Mouse (Mus musculus): ENCODE data around the gene Gm10842. TPM values are rescaled to one million over a fixed set of nuclear protein-coding genes. Genes with fewer than 3 reads are reported as not detected.

The Gm10842 gene
- total and polyA plus RNA-seq, 3 experiments, result not detected

DNA sequence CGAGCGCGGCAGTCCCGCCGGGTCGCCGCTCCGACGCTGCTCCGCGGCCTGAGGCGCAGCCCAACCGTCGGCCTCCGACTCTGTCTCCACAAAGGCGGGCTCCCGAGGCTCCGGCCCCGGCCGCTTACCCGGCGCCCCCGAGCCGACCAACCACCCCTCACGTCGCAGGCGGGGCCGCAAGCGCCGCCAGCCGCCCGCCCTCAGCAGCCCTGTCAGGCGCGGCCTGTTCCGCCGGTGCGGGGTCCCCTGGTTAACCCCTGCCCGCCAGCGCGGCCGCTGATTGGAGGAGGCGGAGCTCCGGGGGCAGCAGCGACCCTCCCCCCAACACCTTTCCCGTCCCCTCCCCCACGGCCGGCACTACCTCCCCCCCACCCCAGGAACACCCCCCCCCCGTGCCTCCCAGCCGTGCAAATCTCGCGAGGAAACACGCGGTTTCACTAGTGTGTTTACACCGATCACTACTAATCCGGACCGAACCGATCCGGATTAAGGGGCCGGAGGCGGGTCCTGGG, 34.5 kb downstream of the Gm10842 start (continued):
- TF ChIP-seq MAZ (IDR thresholded peaks at IDR 0.05; ENCODE audit: low read depth, low read length) (peak; percentile 82), RAD21 (IDR thresholded peaks at IDR 0.05; ENCODE audit: low read depth, low read length) (no peak), MXI1 (IDR thresholded peaks at IDR 0.05; ENCODE audit: low read depth, low read length) (peak; percentile 62), JUN (IDR thresholded peaks at IDR 0.05; ENCODE audit: insufficient read depth, low read depth, low read length) (no peak), IRF4 (IDR thresholded peaks at IDR 0.05; ENCODE audit: low read depth, low read length) (peak; percentile 27; the same call in 1 of the 2 replicates), MAFK (IDR thresholded peaks at IDR 0.05; ENCODE audit: insufficient replicate concordance, low read length) (no peak), CHD2 (IDR thresholded peaks at IDR 0.05; ENCODE audit: low read length) (peak; percentile 96), MEF2A (IDR thresholded peaks at IDR 0.05; ENCODE audit: borderline replicate concordance, low read depth, low read length) (no peak; the same call in none of the 2 replicates), USF2 (conservative IDR thresholded peaks at IDR 0.05; ENCODE audit: low read depth, low read length) (no peak)

DNA sequence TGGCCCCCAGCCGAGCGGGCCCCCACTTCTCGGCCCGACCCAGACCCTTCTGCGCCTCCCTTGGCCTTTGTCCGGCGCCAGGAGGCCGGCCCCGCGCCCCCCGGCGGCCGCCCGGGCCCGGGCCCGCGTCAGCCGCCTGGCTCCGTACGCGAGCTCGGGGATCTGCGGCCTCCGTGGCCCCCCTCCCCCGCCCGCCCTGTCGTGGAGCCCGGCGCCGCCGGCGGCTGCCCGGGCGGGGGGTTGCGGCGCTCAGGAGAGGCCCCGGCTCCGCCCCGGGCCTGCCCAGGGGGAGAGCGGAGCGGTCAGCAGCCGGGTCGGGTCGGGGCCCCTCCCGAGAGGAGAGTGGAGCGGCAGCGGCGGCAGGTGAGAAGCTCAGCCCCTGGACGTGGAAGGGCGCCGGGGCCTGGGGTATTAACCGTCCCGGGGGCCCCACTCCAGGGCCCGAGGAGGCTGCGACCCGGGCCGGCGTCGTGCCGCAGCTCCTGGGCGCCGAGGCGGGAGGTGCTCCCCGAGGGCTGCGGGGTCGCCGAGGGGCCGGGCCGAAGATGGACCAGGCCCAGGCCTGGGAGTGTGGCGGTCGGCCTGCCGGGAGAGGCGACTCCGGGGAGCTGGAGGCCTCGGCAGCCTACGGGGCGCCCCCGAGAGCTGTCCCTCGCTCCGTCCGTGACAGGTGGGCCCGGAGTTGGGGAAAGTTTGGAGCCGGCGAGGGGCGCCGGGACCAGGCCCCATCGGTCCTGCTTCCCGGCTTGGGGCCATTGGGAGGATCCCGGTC, 35.2 kb downstream of the Gm10842 start:
- Histone ChIP-seq H3K4me3 (replicated peaks in 1 of 3; ENCODE audit: low read depth in 2 of 3, low read length in 2 of 3, poor library complexity in 1 of 3) (peak overlapping the region; percentile 94 to 99 (median 97)), H3K36me3 (replicated peaks in 1 of 2; ENCODE audit: control insufficient read depth in 1 of 2, insufficient read depth in 1 of 2, low read length in 1 of 2) (peaks cover 16 to 36% of the 10 kb centered on the region in 2 experiments), H3K27me3 (replicated peaks) (no peaks in the 10 kb centered on the region), H3K9ac (ENCODE audit: insufficient read depth, low read depth) (peak overlapping the region; percentile 100), H3K9me3 (replicated peaks; ENCODE audit: low read length) (no peaks in the 10 kb centered on the region), H3K4me2 (ENCODE audit: insufficient read depth, low read depth, poor library complexity, severe bottlenecking) (peak overlapping the region; percentile 93), H3K4me1 (ENCODE audit: control insufficient read depth in 1 of 2, insufficient read depth in 2 of 2) (peaks cover 0 to 46% of the 10 kb centered on the region in 2 experiments; a peak in 3 of 4 replicates), H3K79me2 (replicated peaks; ENCODE audit: control insufficient read depth, extremely low read depth, insufficient read depth, poor library complexity, severe bottlenecking) (peaks cover 56% of the 10 kb centered on the region), H3K27ac (ENCODE audit: insufficient read depth, low read depth) (peak overlapping the region; percentile 57)
- TF ChIP-seq CHD1 (IDR thresholded peaks at IDR 0.05; ENCODE audit: low read depth, low read length) (0 out of 2 replicates have a peak, but pooled peaks have one; percentile 8), JUND (conservative IDR thresholded peaks at IDR 0.05; ENCODE audit: low read depth, low read length) (no peak), TCF12 (IDR thresholded peaks at IDR 0.05; ENCODE audit: low read depth, low read length) (peak; percentile 46; the same call in 1 of the 2 replicates), UBTF (IDR thresholded peaks at IDR 0.05; ENCODE audit: low read depth, low read length) (peak; percentile 99)
- in situ Hi-C loops (cut with MboI; ENCODE audit: low pct_ligation_motif_present, low pct_unique_long_range_greater_than_20kb, low sequenced_read_pairs) (no loop called here), dilution Hi-C loops (cut with MboI; ENCODE audit: extremely low pct_ligation_motif_present, extremely low pct_unique_long_range_greater_than_20kb, low sequenced_read_pairs) (no loop called here)
- no peak for DNase-seq (ENCODE audit: extremely low read depth)

DNA sequence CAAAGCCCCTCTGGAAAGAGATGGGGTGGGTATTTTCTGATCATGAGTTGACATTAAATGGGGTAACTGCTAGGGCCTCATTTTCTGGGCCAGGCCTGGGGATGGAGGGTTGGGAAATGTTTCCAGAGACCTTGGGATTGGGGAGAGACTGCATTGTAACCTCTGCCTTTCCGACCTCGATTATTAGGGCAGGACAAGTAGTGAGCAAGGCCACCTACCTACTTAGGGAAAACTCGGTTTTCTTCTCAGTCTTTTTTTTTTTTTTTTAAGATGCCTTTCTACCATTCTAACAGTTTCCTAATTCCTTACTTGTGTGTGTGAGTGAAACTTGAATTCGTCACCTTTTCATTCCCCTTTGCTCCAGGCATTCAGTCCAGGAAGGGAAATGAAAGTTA, 35.8 kb downstream of the Gm10842 start:
- peaks cover 16 to 39% of the 10 kb centered on the region in 2 experiments for H3K36me3 ChIP-seq (replicated peaks in 1 of 2; ENCODE audit: control insufficient read depth in 1 of 2, insufficient read depth in 1 of 2, low read length in 1 of 2)
- peak overlapping the region; percentile 57; the same call in 1 of the 2 replicates for H3K27ac ChIP-seq (ENCODE audit: insufficient read depth, low read depth)
- peak overlapping the region; percentile 100 for H3K9ac ChIP-seq (ENCODE audit: insufficient read depth, low read depth)
- peaks cover 61% of the 10 kb centered on the region for H3K79me2 ChIP-seq (replicated peaks; ENCODE audit: control insufficient read depth, extremely low read depth, insufficient read depth, poor library complexity, severe bottlenecking)
- H3K9me3 ChIP-seq (replicated peaks; ENCODE audit: low read length), result no peaks in the 10 kb centered on the region
- peak; percentile 24 for DNase-seq (ENCODE audit: extremely low read depth)
- TF ChIP-seq TBP (conservative IDR thresholded peaks at IDR 0.05; ENCODE audit: low read depth, low read length) (0 out of 2 replicates have a peak, but pooled peaks have one; percentile 33), KAT2A (IDR thresholded peaks at IDR 0.05; ENCODE audit: insufficient replicate concordance, low read length) (0 out of 2 replicates have a peak, but pooled peaks have one; percentile 34), MXI1 (IDR thresholded peaks at IDR 0.05; ENCODE audit: low read depth, low read length) (no peak), ZMIZ1 (IDR thresholded peaks at IDR 0.05; ENCODE audit: low read depth, low read length) (no peak), CHD1 (IDR thresholded peaks at IDR 0.05; ENCODE audit: low read depth, low read length) (no peak; the same call in 1 of the 2 replicates), IRF4 (IDR thresholded peaks at IDR 0.05; ENCODE audit: low read depth, low read length) (no peak), NELFE (IDR thresholded peaks at IDR 0.05; ENCODE audit: low read depth, low read length) (no peak), ZNF384 (IDR thresholded peaks at IDR 0.05; ENCODE audit: low read depth, low read length) (peak; percentile 47), TCF12 (IDR thresholded peaks at IDR 0.05; ENCODE audit: low read depth, low read length) (peak; percentile 41; the same call in 1 of the 2 replicates), MAX (IDR thresholded peaks at IDR 0.05; ENCODE audit: low read length) (no peak), E2F4 (IDR thresholded peaks at IDR 0.05; ENCODE audit: insufficient replicate concordance, low read depth, low read length) (no peak), ELF1 (IDR thresholded peaks at IDR 0.05; ENCODE audit: low read depth, low read length) (no peak), MAFK (IDR thresholded peaks at IDR 0.05; ENCODE audit: insufficient replicate concordance, low read length) (no peak), SMC3 (IDR thresholded peaks at IDR 0.05; ENCODE audit: low read depth, low read length) (no peak), RCOR1 (conservative IDR thresholded peaks at IDR 0.05; ENCODE audit: low read depth, low read length) (no peak), UBTF (IDR thresholded peaks at IDR 0.05; ENCODE audit: low read depth, low read length) (no peak), GABPA (IDR thresholded peaks at IDR 0.05; ENCODE audit: insufficient replicate concordance, low read depth, low read length) (no peak)
- in situ Hi-C loops (cut with MboI; ENCODE audit: low pct_ligation_motif_present, low pct_unique_long_range_greater_than_20kb, low sequenced_read_pairs), result no loop called here
- dilution Hi-C loops (cut with MboI; ENCODE audit: extremely low pct_ligation_motif_present, extremely low pct_unique_long_range_greater_than_20kb, low sequenced_read_pairs), result no loop called here
- peaks cover 0 to 49% of the 10 kb centered on the region in 2 experiments; a peak in 3 of 4 replicates for H3K4me1 ChIP-seq (ENCODE audit: control insufficient read depth in 1 of 2, insufficient read depth in 2 of 2)
- no peaks in the 10 kb centered on the region for H3K27me3 ChIP-seq (replicated peaks)
- peak overlapping the region; percentile 94 to 99 (median 97) for H3K4me3 ChIP-seq (replicated peaks in 1 of 3; ENCODE audit: low read depth in 2 of 3, low read length in 2 of 3, poor library complexity in 1 of 3)
- peak overlapping the region; percentile 93 for H3K4me2 ChIP-seq (ENCODE audit: insufficient read depth, low read depth, poor library complexity, severe bottlenecking)

Measured in CH12.LX (cell line).